Mouse (Mus musculus) embryo, embryonic 9.5 days (tissue): ENCODE results near the gene Olfr473.
"Not testable (repeated sequence)": the region's sequence is repeated elsewhere in the genome, so short reads cannot be mapped to it uniquely, and the experiment has no call there.

Source experiments
- DNase-seq: peaks from one replicate; pipeline ENCODE4 v3.0.0-alpha.2; 2017; ENCODE audit errors: extremely low spot score

Olfr473 gene

DNA sequence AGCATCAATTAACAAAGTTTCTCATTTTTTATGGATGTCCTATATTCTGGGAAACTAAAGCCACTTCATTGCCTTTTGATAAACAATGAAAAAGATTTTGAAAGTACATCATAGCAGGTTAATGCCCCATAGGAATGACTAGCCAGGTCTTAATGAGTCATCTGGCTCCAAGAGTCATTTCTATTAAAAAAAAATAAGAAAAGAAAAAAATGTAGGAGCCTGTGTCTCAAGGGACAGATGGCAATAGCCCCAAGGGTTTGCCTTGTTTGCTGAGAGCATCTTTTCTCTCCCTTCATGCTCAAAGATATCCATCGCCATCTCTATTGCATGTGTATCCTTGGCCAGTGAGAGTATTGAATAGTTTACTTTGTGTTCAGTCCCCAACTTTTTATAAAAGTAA is at the start of gene Olfr473:
TSS of gene Olfr473 (plus strand) at position 301 of the 400 bp plus-strand sequence.
- DNase-seq, result no peak

DNA sequence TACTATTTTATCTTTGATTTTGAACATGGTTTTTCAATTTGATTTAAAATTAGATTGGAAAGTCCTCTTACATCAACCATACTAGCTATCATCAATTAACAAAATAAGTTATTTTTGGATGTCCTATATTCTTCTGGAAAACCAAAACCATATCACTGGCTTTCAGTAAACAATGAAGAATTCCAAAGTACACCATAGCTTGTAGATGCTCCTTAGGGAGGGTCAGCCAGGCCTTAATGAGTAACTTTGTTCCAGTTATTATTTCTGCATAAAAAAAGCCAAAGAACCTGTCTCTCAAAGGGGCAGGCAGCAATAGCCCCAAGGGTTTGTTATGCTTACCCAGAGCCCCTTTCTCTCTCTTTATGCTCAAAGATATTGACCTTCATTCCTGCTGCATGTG is 32.6 kb upstream of the Olfr473 start, which contains the start of gene Olfr472:
TSS of gene Olfr472 (plus strand) at position 301 of the 400 bp plus-strand sequence.
- DNase-seq, result no peak

DNA sequence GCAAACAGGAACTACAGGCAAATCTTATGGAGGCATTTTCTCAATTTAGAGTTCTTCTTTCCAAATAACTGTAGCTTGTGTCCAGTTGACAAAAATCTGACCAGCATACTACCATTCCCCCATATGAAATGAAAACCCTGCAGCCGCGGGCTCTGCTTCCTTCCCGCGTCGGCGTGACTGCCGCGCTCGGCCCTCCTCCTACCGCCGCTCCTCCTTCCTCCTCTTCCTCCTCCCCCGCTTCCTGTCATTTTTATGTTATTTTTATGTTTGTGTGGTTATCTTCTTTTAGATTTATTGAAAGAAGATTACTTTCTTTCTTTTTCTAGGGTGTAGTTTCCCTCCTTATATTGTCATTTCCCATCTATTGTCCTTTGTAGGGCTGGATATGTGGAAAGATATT is 22.3 kb downstream of the Olfr473 start:
- DNase-seq, result not testable (repeated sequence)

DNA sequence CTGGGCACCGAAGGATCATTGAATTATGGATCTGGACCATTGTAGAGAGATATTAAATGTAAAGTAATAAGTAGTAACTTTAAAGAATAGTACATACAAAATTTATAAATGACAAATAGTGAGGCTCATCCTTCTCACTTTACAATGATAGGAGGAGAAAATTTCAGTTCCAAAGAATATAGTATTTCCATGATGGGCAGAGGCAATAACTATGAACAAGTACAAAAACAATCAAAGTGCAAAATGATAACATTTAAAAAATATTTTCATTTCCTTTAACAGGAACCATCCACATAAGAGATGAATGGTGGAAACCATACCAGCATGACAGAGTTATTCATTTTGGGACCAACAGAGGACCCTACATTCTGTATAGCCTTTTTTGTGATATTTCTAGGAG is 24.1 kb downstream of the Olfr473 start, which contains the start of gene Olfr474:
TSS of gene Olfr474 (plus strand) at position 301 of the 400 bp plus-strand sequence.
- DNase-seq, result no peak

DNA sequence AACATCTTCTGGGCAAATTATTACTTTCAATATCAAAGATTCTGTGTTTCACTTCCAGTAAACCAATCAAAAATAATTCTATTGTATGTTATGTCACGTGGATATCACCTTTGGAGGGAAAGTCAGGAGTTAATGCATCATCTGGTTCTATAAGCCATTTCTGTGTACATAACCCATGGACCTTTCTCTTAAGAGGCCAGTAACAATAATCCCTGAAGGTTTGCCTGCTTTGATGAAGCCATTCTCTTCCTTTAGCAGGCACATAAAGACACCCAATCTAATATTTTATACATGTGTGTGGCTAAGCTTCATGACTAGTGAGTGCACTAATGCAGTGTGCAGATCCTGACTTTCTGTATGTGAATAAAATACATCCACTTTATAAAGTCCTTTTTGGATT is 34.3 kb downstream of the Olfr473 start, which contains the start of gene Olfr476:
TSS of gene Olfr476 (plus strand) at position 301 of the 400 bp plus-strand sequence.
- DNase-seq, result no peak
